Mouse (Mus musculus) embryonic facial prominence, embryonic 13.5 days (tissue): ENCODE results near the gene Cfap97. TPM values are rescaled to one million over a fixed set of nuclear protein-coding genes. Genes with fewer than 3 reads are reported as not detected.
A peak's percentile ranks its signal among the peaks of the same experiment; 100 is the strongest.

Experiments used
- ATAC-seq: fragments of 200-750 bp; cut with Nextera tagmentation; 2 replicates; pipeline ENCODE4 v1.8.0; 2017; ENCODE audit warnings: low read depth; ENCODE audit not compliant: insufficient number of reproducible peaks, insufficient read depth, low FRiP score, low TSS enrichment
- H3K27ac ChIP-seq: fragments of 300-500 bp; sonication (generic); 2 replicates; pipeline ENCODE4 v1.5.1; 2015; ENCODE audit warnings: moderate library complexity, mild to moderate bottlenecking, inconsistent platforms
- H3K27me3 ChIP-seq: fragments of 300-500 bp; sonication (generic); 2 replicates; pipeline ENCODE4 v1.6.1; 2015; ENCODE audit warnings: mild to moderate bottlenecking, inconsistent platforms
- H3K36me3 ChIP-seq: fragments of 300-500 bp; sonication (generic); 2 replicates; pipeline ENCODE4 v1.6.1; 2015; ENCODE audit warnings: mild to moderate bottlenecking, inconsistent platforms
- H3K4me1 ChIP-seq: fragments of 300-500 bp; sonication (generic); 2 replicates; pipeline ENCODE4 v1.6.1; 2015; ENCODE audit warnings: inconsistent platforms
- H3K4me2 ChIP-seq: fragments of 300-500 bp; sonication (generic); 2 replicates; pipeline ENCODE4 v1.6.1; 2015; ENCODE audit warnings: moderate library complexity, mild to moderate bottlenecking, inconsistent platforms
- H3K4me3 ChIP-seq: fragments of 300-500 bp; sonication (generic); 2 replicates; pipeline ENCODE4 v1.5.1; 2015; ENCODE audit warnings: mild to moderate bottlenecking, inconsistent platforms
- H3K9ac ChIP-seq: fragments of 300-500 bp; sonication (generic); 2 replicates; pipeline ENCODE4 v1.6.1; 2015; ENCODE audit warnings: mild to moderate bottlenecking, inconsistent platforms
- H3K9me3 ChIP-seq: fragments of 300-500 bp; sonication (generic); 2 replicates; pipeline ENCODE4 v1.6.1; 2016; ENCODE audit warnings: inconsistent platforms
- WGBS: fragments of 180-500 bp; shearing (Covaris S2); methylation state at CpG from one replicate; pipeline ENCODE4 v1.1.7; 2015; ENCODE audit warnings: mixed read lengths; 5-methylcytosine and 5-hydroxymethylcytosine counted together
- polyA plus RNA-seq: library from polyadenylated mRNA; unstranded; fragments of >200 nt; fragmentation: Nextera tagmentation; extraction: Ambion mirVana; gene quantifications from 2 replicates; pipeline ENCODE4 v1.2.1, GENCODE M21; 2015

Gene Cfap97
- polyA plus RNA-seq, 1 experiment from 2014 or later, result 36.1 TPM

GRCm38 (mm10) chr8:46162953-46163869 is 11.6 kb downstream of the Cfap97 start:
- H3K9me3 ChIP-seq, result no peaks in the 10 kb centered on the region
- H3K36me3 ChIP-seq, result 0 out of 2 replicates have a peak, but pooled peaks cover 4% of the 10 kb centered on the region
- no peaks in the 10 kb centered on the region for H3K27me3 ChIP-seq
- ATAC-seq, result peak; percentile 93
- peak overlapping the region; percentile 83 for H3K27ac ChIP-seq
- WGBS, result 2% methylated on average over 69 of the region's 77 CpGs
- peak overlapping the region; percentile 71 for H3K4me3 ChIP-seq
- peaks cover 13% of the 10 kb centered on the region for H3K4me1 ChIP-seq
- peak overlapping the region; percentile 75 for H3K4me2 ChIP-seq
- H3K9ac ChIP-seq, result peak overlapping the region; percentile 86

GRCm38 (mm10) chr8:46163870-46164190 is 12.3 kb downstream of the Cfap97 start:
- H3K4me3 ChIP-seq, result peak overlapping the region; percentile 71
- H3K27ac ChIP-seq, result peak overlapping the region; percentile 83
- no peaks in the 10 kb centered on the region for H3K9me3 ChIP-seq
- 0% methylated on average over 25 of the region's 25 CpGs for WGBS
- 0 out of 2 replicates have a peak, but pooled peaks cover 4% of the 10 kb centered on the region for H3K36me3 ChIP-seq
- ATAC-seq, result peak; percentile 40; the same call in 1 of the 2 replicates
- H3K27me3 ChIP-seq, result no peaks in the 10 kb centered on the region
- peak overlapping the region; percentile 75 for H3K4me2 ChIP-seq
- peak overlapping the region; percentile 86 for H3K9ac ChIP-seq
- H3K4me1 ChIP-seq, result peaks cover 13% of the 10 kb centered on the region

GRCm38 (mm10) chr8:46173651-46174050 is 22.1 kb downstream of the Cfap97 start:
- Histone ChIP-seq H3K36me3 (peaks cover 26% of the 10 kb centered on the region), H3K9me3 (no peaks in the 10 kb centered on the region), H3K27me3 (no peaks in the 10 kb centered on the region), H3K27ac (no peak overlapping the region), H3K9ac (no peak overlapping the region), H3K4me2 (no peak overlapping the region), H3K4me3 (no peak overlapping the region), H3K4me1 (no peaks in the 10 kb centered on the region)
- no peak for ATAC-seq
- WGBS, result 78% methylated on average over 2 of the region's 2 CpGs

- H3K27ac ChIP-seq, result no peak overlapping the region
- WGBS, result 88% methylated on average over 7 of the region's 7 CpGs
- no peaks in the 10 kb centered on the region for H3K4me1 ChIP-seq
- ATAC-seq, result no peak
- no peak overlapping the region for H3K4me2 ChIP-seq
- H3K4me3 ChIP-seq, result no peak overlapping the region
- no peaks in the 10 kb centered on the region for H3K27me3 ChIP-seq
- no peaks in the 10 kb centered on the region for H3K9me3 ChIP-seq
- peaks cover 16% of the 10 kb centered on the region for H3K36me3 ChIP-seq
- H3K9ac ChIP-seq, result no peak overlapping the region
Observed at GRCm38 (mm10) chr8:46180136-46180535, 28.6 kb downstream of the Cfap97 start.

- Histone ChIP-seq H3K36me3 (peaks cover 7% of the 10 kb centered on the region; the same call in 1 of the 2 replicates), H3K27ac (no peak overlapping the region), H3K4me1 (no peaks in the 10 kb centered on the region), H3K4me2 (no peak overlapping the region), H3K4me3 (no peak overlapping the region), H3K9me3 (no peaks in the 10 kb centered on the region), H3K9ac (no peak overlapping the region), H3K27me3 (no peaks in the 10 kb centered on the region)
- WGBS, result 6% methylated on average over 2 of the region's 2 CpGs
- ATAC-seq, result no peak
Observed at GRCm38 (mm10) chr8:46185361-46185760, 33.8 kb downstream of the Cfap97 start.

GRCm38 (mm10) chr8:46193100-46193499 is 41.5 kb downstream of the Cfap97 start:
- Histone ChIP-seq H3K9me3 (no peaks in the 10 kb centered on the region), H3K4me2 (no peak overlapping the region), H3K4me3 (no peak overlapping the region), H3K27ac (no peak overlapping the region), H3K27me3 (no peaks in the 10 kb centered on the region), H3K9ac (no peak overlapping the region), H3K4me1 (no peaks in the 10 kb centered on the region), H3K36me3 (peaks cover 46% of the 10 kb centered on the region)
- 78% methylated on average over 8 of the region's 8 CpGs for WGBS
- ATAC-seq, result no peak

- no peak overlapping the region for H3K9ac ChIP-seq
- ATAC-seq, result no peak
- no peak overlapping the region for H3K4me3 ChIP-seq
- no peaks in the 10 kb centered on the region for H3K4me1 ChIP-seq
- no peak overlapping the region for H3K4me2 ChIP-seq
- no peaks in the 10 kb centered on the region for H3K9me3 ChIP-seq
- 46% methylated on average over 3 of the region's 3 CpGs for WGBS
- no peak overlapping the region for H3K27ac ChIP-seq
- H3K36me3 ChIP-seq, result peaks cover 47% of the 10 kb centered on the region
- H3K27me3 ChIP-seq, result no peaks in the 10 kb centered on the region
Observed at GRCm38 (mm10) chr8:46196877-46197276, 45.3 kb downstream of the Cfap97 start.

GRCm38 (mm10) chr8:46197673-46198072 is 46.1 kb downstream of the Cfap97 start:
- H3K27me3 ChIP-seq, result no peaks in the 10 kb centered on the region
- H3K9me3 ChIP-seq, result no peaks in the 10 kb centered on the region
- H3K9ac ChIP-seq, result no peak overlapping the region
- no peaks in the 10 kb centered on the region for H3K4me1 ChIP-seq
- H3K4me3 ChIP-seq, result no peak overlapping the region
- 86% methylated on average over 5 of the region's 5 CpGs for WGBS
- no peak overlapping the region for H3K27ac ChIP-seq
- no peak overlapping the region for H3K4me2 ChIP-seq
- ATAC-seq, result no peak
- H3K36me3 ChIP-seq, result peaks cover 48% of the 10 kb centered on the region

GRCm38 (mm10) chr8:46202350-46202749 is 50.8 kb downstream of the Cfap97 start:
- Histone ChIP-seq H3K36me3 (peaks cover 62% of the 10 kb centered on the region), H3K4me1 (peaks cover 23% of the 10 kb centered on the region), H3K4me2 (no peak overlapping the region), H3K27me3 (no peaks in the 10 kb centered on the region), H3K4me3 (no peak overlapping the region), H3K9me3 (no peaks in the 10 kb centered on the region), H3K27ac (no peak overlapping the region), H3K9ac (no peak overlapping the region)
- ATAC-seq, result no peak
- WGBS, result 88% methylated on average over 6 of the region's 6 CpGs

- 82% methylated on average over 3 of the region's 3 CpGs for WGBS
- Histone ChIP-seq H3K4me3 (no peak overlapping the region), H3K9me3 (no peaks in the 10 kb centered on the region), H3K36me3 (peaks cover 75% of the 10 kb centered on the region), H3K27me3 (no peaks in the 10 kb centered on the region), H3K4me2 (no peak overlapping the region), H3K9ac (no peak overlapping the region), H3K27ac (no peak overlapping the region), H3K4me1 (peaks cover 42% of the 10 kb centered on the region)
- ATAC-seq, result no peak
Observed at GRCm38 (mm10) chr8:46204301-46204700, 52.7 kb downstream of the Cfap97 start.

- Histone ChIP-seq H3K9me3 (no peaks in the 10 kb centered on the region), H3K27me3 (no peaks in the 10 kb centered on the region), H3K27ac (peak overlapping the region; percentile 72), H3K9ac (no peak overlapping the region), H3K4me1 (peaks cover 50% of the 10 kb centered on the region), H3K4me2 (no peak overlapping the region), H3K36me3 (peaks cover 73% of the 10 kb centered on the region), H3K4me3 (no peak overlapping the region)
- no peak for ATAC-seq
- 51% methylated on average over 9 of the region's 9 CpGs for WGBS
Observed at GRCm38 (mm10) chr8:46204974-46205640, 53.5 kb downstream of the Cfap97 start.
